Mouse (Mus musculus) midbrain, embryonic 10.5 days (tissue): ENCODE measurements around the gene Aff4. TPM values are rescaled to one million over a fixed set of nuclear protein-coding genes. Genes with fewer than 3 reads are reported as not detected.
A peak's percentile ranks its signal among the peaks of the same experiment; 100 is the strongest.

Experiments
- DNase-seq: peaks from one replicate; pipeline ENCODE4 v3.0.0-alpha.2; 2017; ENCODE audit warnings: low spot score
- H3K27ac ChIP-seq: fragments of 300-500 bp; sonication (generic); replicated peaks from 2 replicates; pipeline ENCODE4 v1.5.1; 2016; ENCODE audit warnings: mild to moderate bottlenecking
- H3K27me3 ChIP-seq: fragments of 300-500 bp; sonication (generic); 2 replicates; pipeline ENCODE4 v1.6.1; 2016; ENCODE audit warnings: low read depth, mild to moderate bottlenecking; ENCODE audit not compliant: poor library complexity, severe bottlenecking
- H3K36me3 ChIP-seq: fragments of 300-500 bp; sonication (generic); 2 replicates; pipeline ENCODE4 v1.6.1; 2016; ENCODE audit warnings: mild to moderate bottlenecking, moderate library complexity
- H3K4me1 ChIP-seq: fragments of 300-500 bp; sonication (generic); 2 replicates; pipeline ENCODE4 v1.6.1; 2016
- H3K4me3 ChIP-seq: fragments of 300-500 bp; sonication (generic); 2 replicates; pipeline ENCODE4 v1.5.1; 2016; ENCODE audit warnings: mild to moderate bottlenecking, moderate library complexity
- H3K9me3 ChIP-seq: fragments of 300-500 bp; sonication (generic); replicated peaks from 2 replicates; pipeline ENCODE4 v1.6.1; 2016; ENCODE audit warnings: mild to moderate bottlenecking
- whole genome bisulfite sequencing: fragments of 180-500 bp; shearing (Covaris S2); methylation state at CpG from one replicate; pipeline ENCODE4 v1.1.7; 2016; 5-methylcytosine and 5-hydroxymethylcytosine counted together
- polyA plus RNA-seq: library from polyadenylated mRNA; unstranded; fragments of >200 nt; fragmentation: Nextera tagmentation; extraction: Ambion mirVana; gene quantifications from 2 replicates; pipeline ENCODE4 v1.2.1, GENCODE M21; 2016

The Aff4 gene
- polyA plus RNA-seq, 1 experiment from 2014 or later, result 27.7 TPM

GRCm38 (mm10) chr11:53345738-53346137, 4.9 kb upstream of the Aff4 start:
- H3K36me3 ChIP-seq, result no peaks in the 10 kb centered on the region
- no peak for DNase-seq
- no peaks in the 10 kb centered on the region for H3K9me3 ChIP-seq
- H3K4me1 ChIP-seq, result peaks cover 6% of the 10 kb centered on the region
- WGBS, result 57% methylated on average over 2 of the region's 2 CpGs
- no peak overlapping the region for H3K4me3 ChIP-seq
- no peak overlapping the region for H3K27ac ChIP-seq
- H3K27me3 ChIP-seq, result no peaks in the 10 kb centered on the region; the same call in 1 of the 2 replicates

- 0% methylated on average over 34 of the region's 35 CpGs for WGBS
- H3K27ac ChIP-seq, result peak overlapping the region; percentile 98
- peak overlapping the region; percentile 97 for H3K4me3 ChIP-seq
- peak; percentile 70 for DNase-seq
- H3K9me3 ChIP-seq, result no peaks in the 10 kb centered on the region
- H3K36me3 ChIP-seq, result peaks cover 23% of the 10 kb centered on the region
- no peaks in the 10 kb centered on the region; the same call in 1 of the 2 replicates for H3K27me3 ChIP-seq
- H3K4me1 ChIP-seq, result peaks cover 17% of the 10 kb centered on the region
These were observed 750 bp downstream of the Aff4 start for GRCm38 (mm10) chr11:53351224-53351942.

- Histone ChIP-seq H3K36me3 (peaks cover 29% of the 10 kb centered on the region), H3K4me1 (peaks cover 17% of the 10 kb centered on the region), H3K27me3 (no peaks in the 10 kb centered on the region; the same call in 1 of the 2 replicates), H3K27ac (peak overlapping the region; percentile 98), H3K9me3 (no peaks in the 10 kb centered on the region), H3K4me3 (peak overlapping the region; percentile 97)
- DNase-seq, result no peak
- 4% methylated on average over 14 of the region's 14 CpGs for WGBS
These were observed 1.4 kb downstream of the Aff4 start for GRCm38 (mm10) chr11:53351943-53352590.

- H3K36me3 ChIP-seq, result peaks cover 73% of the 10 kb centered on the region
- no peaks in the 10 kb centered on the region for H3K4me1 ChIP-seq
- no peak overlapping the region for H3K4me3 ChIP-seq
- H3K27me3 ChIP-seq, result no peaks in the 10 kb centered on the region
- no peaks in the 10 kb centered on the region for H3K9me3 ChIP-seq
- DNase-seq, result no peak
- 93% methylated on average over 5 of the region's 5 CpGs for WGBS
- H3K27ac ChIP-seq, result no peak overlapping the region
These were observed 8.0 kb downstream of the Aff4 start for GRCm38 (mm10) chr11:53358504-53359155.

DNA sequence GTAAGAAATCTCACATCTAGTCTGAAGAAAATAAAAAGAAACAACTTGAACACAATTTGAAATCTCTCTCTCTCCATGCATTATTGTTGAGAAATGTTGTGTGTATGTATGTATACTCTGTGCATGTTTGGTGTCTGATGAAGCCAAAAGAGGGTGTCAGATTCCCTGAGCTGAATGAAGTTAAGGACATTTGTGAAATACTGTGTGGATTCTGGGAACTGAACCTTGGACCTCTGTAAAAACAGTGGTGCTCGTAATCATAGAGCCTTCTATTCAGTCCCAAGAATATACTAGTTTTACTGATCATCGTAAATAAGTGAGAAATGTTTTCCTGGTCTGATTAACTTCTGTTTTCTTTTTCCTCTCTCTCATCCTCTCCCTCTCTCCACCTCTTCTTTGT, 16.4 kb downstream of the Aff4 start:
- H3K27me3 ChIP-seq, result no peaks in the 10 kb centered on the region
- peaks cover 48% of the 10 kb centered on the region for H3K36me3 ChIP-seq
- H3K9me3 ChIP-seq, result no peaks in the 10 kb centered on the region
- no peaks in the 10 kb centered on the region for H3K4me1 ChIP-seq
- WGBS, result 94% methylated on average over 2 of the region's 2 CpGs
- no peak overlapping the region for H3K4me3 ChIP-seq
- no peak overlapping the region for H3K27ac ChIP-seq
- DNase-seq, result no peak

DNA sequence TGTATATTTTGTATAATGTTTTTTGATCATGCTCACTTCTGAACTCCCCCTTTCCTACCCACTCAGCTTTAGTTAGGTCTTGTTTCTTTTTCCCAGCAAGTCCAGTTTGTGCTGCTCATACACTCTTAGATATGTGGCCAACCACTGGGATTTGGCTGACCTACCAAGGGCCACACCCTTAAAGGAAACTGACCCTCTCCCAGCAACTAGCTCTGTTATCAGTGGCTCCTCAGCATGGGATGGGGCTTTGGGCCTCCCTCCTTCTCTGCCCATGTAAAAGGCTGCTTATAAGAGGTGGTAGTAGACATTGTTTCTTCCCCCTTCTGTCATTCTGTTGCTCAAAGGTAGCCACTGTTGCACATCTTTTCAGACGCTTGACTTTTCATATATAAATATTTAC, 28.3 kb downstream of the Aff4 start:
- Histone ChIP-seq H3K4me1 (no peaks in the 10 kb centered on the region), H3K27ac (no peak overlapping the region), H3K4me3 (no peak overlapping the region), H3K27me3 (no peaks in the 10 kb centered on the region), H3K9me3 (no peaks in the 10 kb centered on the region), H3K36me3 (peaks cover 90% of the 10 kb centered on the region)
- DNase-seq, result no peak
- WGBS, result 91% methylated on average over 1 of the region's 1 CpGs

DNA sequence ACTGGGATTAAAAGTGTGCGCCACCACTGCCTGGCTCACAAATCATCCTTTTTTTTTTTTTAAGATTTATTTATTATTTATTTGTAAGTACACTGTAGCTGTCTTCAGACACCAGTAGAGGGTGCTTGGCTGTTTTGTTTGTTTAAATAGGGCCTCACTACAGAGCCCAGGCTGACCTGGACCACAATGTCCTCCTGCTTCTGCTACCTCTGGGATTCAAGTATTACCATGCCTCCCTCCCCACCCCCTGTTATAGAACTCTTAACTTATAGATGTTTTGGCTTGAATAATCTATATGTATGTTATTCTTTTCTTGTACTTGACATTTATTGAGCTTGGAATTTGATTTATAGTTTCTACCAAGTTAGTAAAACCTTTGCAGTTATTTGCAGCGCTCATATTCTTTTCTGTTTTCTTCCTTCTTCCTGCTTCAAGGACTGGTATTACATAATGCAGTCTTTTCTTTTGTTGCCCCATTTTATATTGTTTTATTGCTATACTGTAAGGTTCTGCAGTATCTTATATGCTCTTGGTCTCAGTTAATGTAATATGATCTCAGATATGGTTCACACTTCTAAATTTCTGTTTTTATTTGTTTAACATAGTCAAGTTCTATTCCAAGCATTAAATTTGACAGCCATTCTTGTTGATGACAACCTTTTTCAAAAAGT, 33.3 kb downstream of the Aff4 start:
- 96% methylated on average over 2 of the region's 2 CpGs for WGBS
- no peak for DNase-seq

DNA sequence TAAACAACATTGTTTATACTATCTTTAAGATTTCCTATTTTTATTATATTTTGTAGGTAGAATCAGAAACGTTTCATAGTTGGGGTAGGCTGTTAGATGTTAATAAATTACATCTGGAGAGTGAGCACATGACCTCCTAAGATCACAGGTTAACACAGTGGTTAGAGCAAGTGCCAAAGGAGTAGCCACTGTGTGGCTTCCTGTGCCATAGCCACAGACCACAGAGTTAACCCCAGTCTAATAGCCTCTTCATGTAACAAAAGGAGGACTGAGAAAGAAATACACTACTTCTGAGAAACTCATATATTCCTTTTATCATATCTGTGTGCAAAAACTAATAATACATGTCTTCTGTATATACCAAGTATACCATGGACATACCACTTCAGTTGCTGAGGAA, 43.2 kb downstream of the Aff4 start:
- WGBS, result 89% methylated on average over 1 of the region's 1 CpGs
- H3K27ac ChIP-seq, result no peak overlapping the region
- no peak for DNase-seq
- H3K27me3 ChIP-seq, result no peaks in the 10 kb centered on the region
- H3K4me1 ChIP-seq, result no peaks in the 10 kb centered on the region
- peaks cover 91% of the 10 kb centered on the region for H3K36me3 ChIP-seq
- H3K9me3 ChIP-seq, result no peaks in the 10 kb centered on the region
- H3K4me3 ChIP-seq, result no peak overlapping the region

More for the DNA sequence above, 33.3 kb downstream of the Aff4 start:
- Histone ChIP-seq H3K4me3 (no peak overlapping the region), H3K4me1 (no peaks in the 10 kb centered on the region), H3K27me3 (no peaks in the 10 kb centered on the region), H3K36me3 (peaks cover 87% of the 10 kb centered on the region), H3K27ac (no peak overlapping the region), H3K9me3 (no peaks in the 10 kb centered on the region)

DNA sequence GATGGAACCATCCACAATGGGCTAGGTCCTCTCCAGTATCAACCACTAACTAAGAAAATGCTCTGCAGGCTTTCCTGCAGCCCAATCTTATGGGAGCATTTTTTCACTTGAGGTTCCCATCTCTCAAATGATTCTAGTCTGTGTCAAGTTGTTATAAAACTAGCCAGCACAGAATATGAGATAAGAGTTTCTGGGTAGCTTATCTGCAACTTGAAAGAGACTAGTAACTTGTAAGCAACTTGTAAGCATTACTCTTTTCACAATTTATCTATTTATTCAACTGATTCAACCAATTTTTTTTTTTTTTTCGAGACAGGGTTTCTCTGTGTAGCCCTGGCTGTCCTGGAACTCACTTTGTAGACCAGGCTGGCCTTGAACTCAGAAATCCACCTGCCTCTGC, 53.0 kb downstream of the Aff4 start:
- peaks cover 97% of the 10 kb centered on the region for H3K36me3 ChIP-seq
- no peak overlapping the region for H3K27ac ChIP-seq
- 100% methylated on average over 1 of the region's 1 CpGs for WGBS
- H3K27me3 ChIP-seq, result no peaks in the 10 kb centered on the region
- H3K4me3 ChIP-seq, result no peak overlapping the region
- H3K4me1 ChIP-seq, result no peaks in the 10 kb centered on the region
- no peaks in the 10 kb centered on the region for H3K9me3 ChIP-seq
- no peak for DNase-seq

GRCm38 (mm10) chr11:53411738-53412137, 61.1 kb downstream of the Aff4 start:
- Histone ChIP-seq H3K4me3 (no peak overlapping the region), H3K9me3 (no peaks in the 10 kb centered on the region), H3K4me1 (no peaks in the 10 kb centered on the region), H3K27me3 (no peaks in the 10 kb centered on the region), H3K36me3 (peaks cover 98% of the 10 kb centered on the region), H3K27ac (no peak overlapping the region)
- DNase-seq, result no peak

DNA sequence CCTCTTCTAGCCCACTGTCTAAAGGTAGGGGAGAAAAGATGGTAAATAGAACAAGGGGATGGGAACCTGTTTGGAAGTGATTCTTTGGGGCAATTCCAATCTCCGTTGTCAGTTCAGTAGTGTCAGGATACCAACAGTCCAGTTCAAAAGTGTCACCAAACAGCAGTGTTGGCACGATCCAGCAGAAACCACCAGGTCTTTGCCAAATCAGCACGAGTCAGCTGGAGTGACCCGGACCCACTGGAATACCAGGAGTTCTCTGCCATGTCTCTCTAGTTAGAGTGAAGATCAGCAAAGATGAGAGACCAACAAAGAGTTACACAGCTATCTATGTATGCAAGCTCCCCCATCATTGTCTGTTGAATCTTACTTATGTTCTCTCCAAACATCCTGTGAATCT, 63.2 kb downstream of the Aff4 start:
- Histone ChIP-seq H3K27ac (no peak overlapping the region), H3K4me3 (no peak overlapping the region), H3K9me3 (no peaks in the 10 kb centered on the region), H3K4me1 (no peaks in the 10 kb centered on the region), H3K27me3 (no peaks in the 10 kb centered on the region), H3K36me3 (peaks cover 98% of the 10 kb centered on the region)
- DNase-seq, result no peak
- WGBS, result 94% methylated on average over 4 of the region's 4 CpGs

GRCm38 (mm10) chr11:53418048-53418447, 67.4 kb downstream of the Aff4 start:
- H3K27me3 ChIP-seq, result no peaks in the 10 kb centered on the region
- no peak overlapping the region for H3K4me3 ChIP-seq
- no peak for DNase-seq
- H3K9me3 ChIP-seq, result no peaks in the 10 kb centered on the region
- no peaks in the 10 kb centered on the region for H3K4me1 ChIP-seq
- no peak overlapping the region for H3K27ac ChIP-seq
- H3K36me3 ChIP-seq, result peaks cover 88% of the 10 kb centered on the region
